Mouse (Mus musculus): ENCODE data around the gene Grn.

- TF ChIP-seq CTCF (IDR thresholded peaks at IDR 0.05; ENCODE audit: extremely low read depth, insufficient read depth, insufficient read length, insufficient replicate concordance) (no peak), POLR2A (IDR thresholded peaks at IDR 0.05; ENCODE audit: low read depth, low read length) (no peak)
Measured at GRCm38 (mm10) chr11:102404161-102405010, 25.7 kb upstream of the Grn start.
